Mouse (Mus musculus) adipocyte (in vitro differentiated cells): ENCODE measurements at regions not wholly inside any gene's neighbourhood (a gene's known extent, or its start where the extent isn't known, plus 50 kb on each side); places are given as distances from the start of the nearest gene placed in this dataset.
A peak's percentile ranks its signal among the peaks of the same experiment; 100 is the strongest.

ENCODE experiments used
- DNase-seq: peaks from one replicate; pipeline ENCODE4 v3.0.0-alpha.2; 2016; ENCODE audit warnings: low spot score

DNA sequence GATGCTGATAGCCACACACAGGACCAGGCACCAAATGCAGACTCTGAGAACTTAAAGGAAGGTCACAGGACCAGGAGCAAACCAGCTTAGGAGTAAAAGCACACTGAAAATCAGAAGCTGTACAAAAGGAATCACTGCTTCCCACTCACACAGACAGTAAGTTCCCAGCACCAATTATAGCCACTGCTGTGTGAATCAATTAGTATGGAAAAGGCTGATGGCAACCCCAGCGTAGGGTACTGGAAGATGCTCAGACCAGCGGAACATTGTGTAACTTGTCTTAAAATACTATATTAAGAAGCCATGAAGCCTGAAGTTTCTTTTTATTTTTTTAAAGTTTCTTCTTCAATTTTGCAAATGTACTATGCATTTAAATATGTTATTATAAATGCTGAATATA, 115.8 kb downstream of the Lnpk start:
- DNase-seq: no peak

- no peak for DNase-seq
Observed at GRCm38 (mm10) chr2:74461211-74461844, 117.9 kb downstream of the Lnpk start.

DNA sequence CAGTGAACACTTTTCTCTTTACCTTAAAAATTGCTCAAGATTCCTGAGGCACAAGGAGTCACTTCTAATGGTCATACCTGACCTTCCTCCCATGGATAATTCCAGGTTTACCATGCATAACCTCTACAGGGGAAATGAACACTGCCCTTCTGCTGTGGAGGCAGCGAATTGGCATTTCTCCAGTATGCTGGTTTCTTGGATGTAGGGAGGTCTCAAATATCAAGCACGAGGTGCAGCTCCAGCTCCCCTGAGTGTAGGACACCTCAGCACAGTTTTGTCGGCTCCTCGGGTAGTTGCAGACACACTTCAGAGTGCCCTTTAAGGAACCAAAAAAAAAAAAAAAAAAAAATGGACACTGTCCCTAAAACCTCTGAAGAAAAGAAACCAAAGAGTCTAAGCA, 124.8 kb downstream of the Lnpk start:
- no peak for DNase-seq

DNA sequence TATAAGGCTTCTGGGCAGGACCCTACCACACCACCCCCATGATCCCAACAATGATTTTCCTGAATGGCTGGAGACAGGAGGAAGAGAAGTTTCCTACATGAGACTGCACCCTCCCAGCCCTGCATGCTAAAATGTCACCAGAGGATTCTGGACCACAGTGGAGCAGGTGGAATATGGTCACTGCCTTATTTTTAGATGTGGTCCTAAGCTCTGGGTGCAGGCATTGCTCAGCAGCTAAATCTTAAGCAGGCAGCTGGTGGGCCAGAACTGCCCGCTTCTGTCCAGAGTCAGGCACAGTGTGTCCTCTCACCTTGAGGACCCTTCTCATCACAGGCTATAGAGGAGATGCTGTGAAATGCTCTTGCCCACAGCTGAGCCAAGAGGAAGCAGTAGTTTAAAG, 126.6 kb downstream of the Lnpk start:
- no peak for DNase-seq

GRCm38 (mm10) chr2:74451578-74451977, 127.7 kb downstream of the Lnpk start:
- no peak for DNase-seq

DNA sequence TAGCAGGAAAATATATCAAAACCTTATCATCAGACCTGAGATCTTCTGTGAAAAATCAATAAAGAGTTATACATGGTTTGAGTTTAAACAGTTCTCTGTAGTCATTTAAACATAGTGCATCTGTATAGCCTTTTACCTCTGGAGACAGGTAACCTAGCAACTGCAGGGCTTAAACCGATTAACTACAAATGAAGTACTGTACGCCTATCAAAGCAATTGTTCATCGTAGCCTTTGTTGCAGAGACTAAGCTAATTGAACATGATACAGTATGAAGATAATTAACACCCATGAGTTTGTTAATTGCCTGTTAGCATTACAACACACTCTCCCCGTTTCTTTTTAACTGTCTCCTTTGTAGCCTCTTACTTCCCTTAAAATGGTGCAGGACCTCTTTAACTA, 128.2 kb downstream of the Lnpk start:
- DNase-seq: no peak

GRCm38 (mm10) chr2:74450064-74450765, 129.0 kb downstream of the Lnpk start:
- no peak for DNase-seq

DNA sequence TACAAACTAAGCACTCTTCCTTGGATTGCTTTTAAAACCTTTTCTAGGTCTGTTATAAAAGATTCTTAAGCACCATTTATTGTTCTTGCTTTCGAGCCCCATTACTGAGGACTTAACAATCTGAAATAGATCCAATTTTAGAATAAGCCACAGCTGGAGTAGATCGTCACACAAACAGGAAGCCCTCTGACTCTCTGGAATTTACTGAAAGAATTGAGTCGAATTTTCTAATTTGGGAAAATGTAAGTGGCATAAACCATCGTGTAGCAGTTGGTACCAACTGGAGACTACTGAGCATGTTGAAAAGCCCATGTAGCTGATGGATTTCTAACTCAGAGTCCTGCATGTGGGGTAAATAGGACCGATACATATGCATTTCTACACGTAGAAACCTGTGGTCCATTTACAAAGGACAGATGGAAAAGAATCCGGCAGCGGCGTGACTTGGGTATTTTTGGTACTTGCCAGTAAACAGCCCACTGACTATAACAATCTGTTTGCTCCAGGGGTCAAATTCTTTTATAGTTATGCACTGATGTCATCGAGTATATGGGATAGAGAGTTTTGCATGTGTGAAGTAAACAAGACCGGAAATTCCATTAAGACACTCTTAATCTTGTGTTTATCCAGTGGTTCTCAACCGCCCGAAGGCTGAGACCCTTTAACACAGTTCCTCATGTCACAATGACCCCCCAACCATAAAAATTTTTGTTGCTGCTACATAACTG, 143.9 kb downstream of the Lnpk start:
- DNase-seq: no peak

GRCm38 (mm10) chr2:74426746-74427145, 152.5 kb downstream of the Lnpk start:
- no peak for DNase-seq

GRCm38 (mm10) chr2:74424726-74425125, 154.5 kb downstream of the Lnpk start:
- no peak for DNase-seq

- no peak for DNase-seq
Observed at GRCm38 (mm10) chr2:74416097-74416496, 163.1 kb downstream of the Lnpk start.

GRCm38 (mm10) chr2:74414721-74415120, 164.5 kb downstream of the Lnpk start:
- no peak for DNase-seq

DNA sequence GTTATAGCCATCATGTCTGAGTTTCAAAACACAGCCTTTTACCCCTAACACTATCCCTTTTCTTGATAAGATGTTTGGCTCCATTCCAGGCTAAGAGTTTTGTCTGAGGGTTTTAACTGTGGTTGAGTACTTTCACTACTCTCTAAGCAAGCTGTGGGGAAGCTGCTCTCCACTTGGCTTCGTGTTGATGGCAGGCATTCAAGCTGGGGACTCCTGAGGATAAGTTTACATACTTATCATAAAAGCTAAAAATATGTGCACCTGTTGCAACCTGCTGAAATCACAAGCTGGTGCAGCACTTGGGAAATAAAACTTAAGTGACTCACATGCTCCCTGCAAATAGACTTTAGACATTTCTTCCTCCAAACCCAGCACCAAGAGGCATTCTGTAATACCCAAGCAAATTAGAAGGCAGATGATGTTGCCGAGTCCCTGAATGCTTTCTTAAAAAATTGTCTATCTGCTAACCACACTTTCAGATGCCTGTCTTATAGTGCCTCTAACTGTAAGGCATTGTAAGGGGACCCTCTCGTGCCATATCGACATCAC, 169.3 kb downstream of the Lnpk start:
- no peak for DNase-seq

GRCm38 (mm10) chr2:74404493-74404892, 174.7 kb downstream of the Lnpk start:
- peak; percentile 10 for DNase-seq

GRCm38 (mm10) chr2:74391064-74391463, 188.2 kb downstream of the Lnpk start:
- no peak for DNase-seq

- no peak for DNase-seq
Observed at GRCm38 (mm10) chr2:74388078-74388477, 191.2 kb downstream of the Lnpk start.

- DNase-seq: no peak
Observed at GRCm38 (mm10) chr2:74384918-74385317, 194.3 kb downstream of the Lnpk start.

GRCm38 (mm10) chr2:74380574-74381287, 198.5 kb downstream of the Lnpk start:
- DNase-seq: no peak

DNA sequence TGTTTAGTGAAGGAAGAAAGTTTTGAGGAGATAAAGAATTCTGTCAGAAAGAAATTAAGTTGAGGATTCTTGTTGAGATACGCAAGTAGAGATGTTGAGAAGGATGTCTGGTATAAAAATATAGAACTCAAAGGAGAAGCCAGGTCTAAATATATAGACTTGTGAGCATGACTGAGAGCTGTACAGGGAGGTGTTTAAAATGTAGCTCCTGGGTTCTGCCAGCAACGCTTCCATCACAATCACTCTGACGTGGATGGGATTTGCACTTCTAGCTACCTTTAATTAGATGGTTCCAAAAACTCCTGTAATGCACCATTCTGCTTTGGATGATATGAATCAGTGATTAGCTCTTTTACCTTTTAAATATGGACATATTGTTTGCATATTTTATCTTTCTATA, 200.5 kb downstream of the Lnpk start:
- no peak for DNase-seq

DNA sequence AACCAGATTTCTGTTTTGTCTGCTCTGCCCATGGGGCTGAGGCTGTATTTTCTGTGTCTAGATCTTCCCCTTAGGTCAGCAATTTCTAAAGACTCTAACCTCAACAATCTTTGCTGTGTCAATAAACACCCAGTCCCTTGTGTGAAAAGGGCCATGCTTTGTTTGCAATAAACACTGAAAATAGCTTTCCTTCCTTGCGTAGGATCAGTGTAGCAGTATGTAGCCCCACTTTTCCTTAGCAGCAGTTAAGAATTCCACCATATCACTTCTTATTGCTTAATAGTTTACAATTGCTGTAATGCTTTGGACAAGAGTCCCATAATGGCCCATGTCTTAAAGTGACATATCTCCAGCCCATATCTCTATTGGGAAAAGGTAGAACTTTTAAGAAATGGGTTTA, 205.3 kb downstream of the Lnpk start:
- no peak for DNase-seq

DNA sequence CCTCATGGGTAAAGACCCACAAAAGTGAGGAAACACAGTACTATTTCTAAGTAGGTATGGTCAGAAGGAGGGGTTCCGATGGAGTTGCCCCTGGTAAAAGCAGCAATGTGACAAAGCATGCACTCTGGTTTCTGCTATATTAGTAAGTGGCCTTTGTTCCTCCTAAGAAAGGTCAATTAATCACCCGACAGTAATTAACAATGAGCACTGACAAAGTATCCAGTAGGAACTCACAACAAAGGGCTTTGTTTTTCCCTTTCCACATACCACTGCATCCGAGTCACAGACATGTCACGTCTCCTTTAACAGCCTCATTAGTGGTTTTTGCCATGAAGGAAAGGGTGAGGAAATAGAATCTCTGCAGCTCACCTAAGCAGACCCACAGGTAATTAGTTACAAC, 206.2 kb downstream of the Lnpk start:
- DNase-seq: no peak

DNA sequence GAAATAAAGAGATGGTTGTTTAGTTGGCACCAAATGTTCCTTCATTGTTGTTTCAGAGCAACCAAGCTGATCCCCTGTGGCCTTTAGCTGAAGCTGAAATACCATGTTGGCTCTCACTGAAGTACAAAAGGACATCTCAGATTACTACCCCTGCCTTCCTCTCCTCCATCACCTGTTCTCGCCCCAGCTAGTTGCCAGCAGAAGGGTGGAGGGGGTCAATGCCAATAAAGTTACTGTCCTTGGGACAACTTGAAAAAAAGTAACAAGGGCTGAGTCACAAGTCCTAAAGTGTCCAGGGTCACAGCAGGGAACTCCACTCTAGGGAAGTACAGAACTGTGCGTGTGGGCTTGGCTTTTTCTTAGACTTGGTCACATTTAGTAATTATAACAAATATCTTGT, 216.0 kb downstream of the Lnpk start:
- no peak for DNase-seq
